Mouse (Mus musculus): Measurements from ENCODE around the gene Itpr3. TPM values are rescaled to one million over a fixed set of nuclear protein-coding genes. Genes with fewer than 3 reads are reported as not detected.

Gene Itpr3
- total RNA-seq, 2 experiments from 2014 or later, result 2.3 to 5.3 TPM

DNA sequence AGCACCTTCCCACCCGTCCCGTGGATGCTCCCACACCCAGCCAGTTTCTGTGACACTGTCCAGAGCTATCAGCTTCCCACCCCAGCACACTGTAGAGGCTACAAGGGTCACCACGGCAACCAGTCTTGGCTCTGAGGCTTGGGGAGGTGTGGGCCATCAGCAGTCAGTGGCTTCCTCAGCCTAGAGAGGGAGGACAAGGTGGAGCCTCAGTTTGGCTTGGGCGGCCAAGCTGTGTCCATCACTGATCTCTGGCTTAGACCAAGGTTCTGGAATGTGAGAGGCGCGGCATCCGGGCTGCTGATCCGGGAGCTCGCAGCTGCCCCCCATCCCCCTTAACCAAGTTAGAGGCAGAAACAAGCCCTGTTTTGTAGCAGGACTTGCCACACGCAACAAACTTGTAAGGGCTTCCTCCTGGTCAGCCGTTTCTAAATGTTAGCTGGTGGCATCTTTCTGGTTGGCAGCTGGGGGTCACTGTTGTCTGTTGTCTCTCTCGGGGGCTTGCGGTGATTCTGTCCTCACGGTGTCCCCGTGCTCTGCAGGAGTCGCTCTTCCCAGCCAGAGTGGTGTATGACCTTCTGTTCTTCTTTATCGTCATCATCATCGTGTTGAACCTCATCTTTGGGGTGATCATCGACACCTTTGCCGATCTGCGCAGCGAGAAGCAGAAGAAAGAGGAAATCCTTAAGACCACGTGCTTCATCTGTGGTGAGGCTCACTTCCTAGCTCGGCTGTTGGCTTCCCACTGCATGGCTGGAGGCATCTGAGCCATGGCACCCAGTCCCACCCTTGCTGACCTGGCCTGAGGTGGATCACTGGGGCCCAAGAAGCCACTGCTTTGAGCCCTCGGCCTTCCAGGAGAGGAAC lies 61.8 kb downstream of the Itpr3 start:
- DNase-seq (ENCODE audit: low spot score in 2 of 2), result no peak

- DNase-seq (ENCODE audit: low spot score in 2 of 2), result no peak
Observed at GRCm38 (mm10) chr17:27119540-27119895, 62.4 kb downstream of the Itpr3 start.

GRCm38 (mm10) chr17:27119954-27120353 lies 62.9 kb downstream of the Itpr3 start:
- no peak for DNase-seq (ENCODE audit: low spot score in 2 of 2)

DNA sequence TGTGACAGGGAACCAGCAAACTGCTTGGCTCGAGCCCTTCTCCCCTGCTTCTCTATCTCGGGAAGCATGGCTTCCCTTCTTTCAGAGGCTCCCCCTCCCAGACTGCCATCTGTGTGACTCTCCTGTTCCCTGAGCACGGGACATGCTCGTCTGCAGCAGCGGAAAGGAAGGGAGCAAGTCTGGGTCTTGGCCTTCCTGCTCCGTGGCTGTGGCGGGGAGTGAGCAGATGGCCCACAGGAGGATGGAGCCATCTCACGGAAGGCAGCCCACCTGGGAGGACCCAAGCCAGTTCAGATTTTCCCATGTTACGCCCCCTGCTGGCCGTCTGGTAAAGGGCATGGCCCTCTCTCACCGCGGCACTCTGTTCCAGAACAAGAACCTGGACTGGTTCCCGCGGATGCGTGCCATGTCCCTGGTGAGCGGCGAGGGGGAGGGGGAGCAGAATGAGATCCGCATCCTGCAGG lies 63.5 kb downstream of the Itpr3 start:
- peak; percentile 78 for DNase-seq (ENCODE audit: low spot score in 2 of 2)

DNA sequence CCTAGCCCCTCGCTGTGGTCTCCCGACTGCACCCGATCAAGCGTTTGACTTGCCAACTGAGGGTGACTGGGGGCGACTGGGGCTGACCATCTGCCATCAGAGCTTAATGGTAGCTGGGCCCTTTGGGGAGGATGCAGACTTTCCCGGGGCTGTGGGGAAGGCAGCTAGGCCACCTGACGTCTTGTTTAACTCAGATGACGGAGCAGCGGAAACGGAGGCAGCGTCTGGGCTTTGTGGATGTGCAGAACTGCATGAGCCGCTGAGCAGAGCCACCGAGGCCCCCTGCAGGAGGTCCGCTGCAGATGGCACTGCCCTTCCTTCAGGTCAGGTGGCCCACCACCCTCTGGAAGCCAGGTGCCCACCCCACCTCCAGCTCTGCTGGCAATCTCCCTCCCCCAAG lies 64.2 kb downstream of the Itpr3 start:
- no peak for DNase-seq (ENCODE audit: low spot score in 2 of 2)

DNA sequence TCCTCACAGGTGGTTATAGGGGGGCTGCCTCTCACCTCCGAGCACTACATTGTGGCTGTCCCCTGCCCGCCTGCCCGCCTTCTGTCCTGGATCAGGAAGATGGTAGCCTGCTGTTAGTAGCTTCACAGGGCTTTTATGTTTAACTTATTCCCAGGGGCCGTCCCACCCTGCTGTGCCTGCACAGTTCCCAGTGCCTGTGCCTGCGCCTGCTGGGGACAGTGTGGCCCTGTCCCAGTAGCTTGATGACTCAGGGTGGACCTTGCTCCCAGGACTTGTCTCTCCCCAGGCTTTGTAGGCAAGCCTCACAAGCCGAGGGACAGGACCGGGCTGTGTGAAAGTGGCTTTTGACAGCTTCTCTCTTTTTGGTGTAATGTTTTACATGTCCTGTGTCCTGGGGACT lies 64.7 kb downstream of the Itpr3 start:
- no peak for DNase-seq (ENCODE audit: low spot score in 2 of 2)

- DNase-seq (ENCODE audit: low spot score in 2 of 2), result no peak
Observed at GRCm38 (mm10) chr17:27122701-27123100, 65.6 kb downstream of the Itpr3 start.

GRCm38 (mm10) chr17:27123103-27123502 lies 66.0 kb downstream of the Itpr3 start:
- no peak for DNase-seq (ENCODE audit: low spot score in 2 of 2)

- DNase-seq (ENCODE audit: low spot score in 2 of 2), result no peak
Observed at GRCm38 (mm10) chr17:27123813-27124375, 66.8 kb downstream of the Itpr3 start.

- DNase-seq (ENCODE audit: low spot score in 2 of 2), result peak in 1 of 2 experiments; percentile 60
Observed at GRCm38 (mm10) chr17:27125185-27125584, 68.1 kb downstream of the Itpr3 start.

DNA sequence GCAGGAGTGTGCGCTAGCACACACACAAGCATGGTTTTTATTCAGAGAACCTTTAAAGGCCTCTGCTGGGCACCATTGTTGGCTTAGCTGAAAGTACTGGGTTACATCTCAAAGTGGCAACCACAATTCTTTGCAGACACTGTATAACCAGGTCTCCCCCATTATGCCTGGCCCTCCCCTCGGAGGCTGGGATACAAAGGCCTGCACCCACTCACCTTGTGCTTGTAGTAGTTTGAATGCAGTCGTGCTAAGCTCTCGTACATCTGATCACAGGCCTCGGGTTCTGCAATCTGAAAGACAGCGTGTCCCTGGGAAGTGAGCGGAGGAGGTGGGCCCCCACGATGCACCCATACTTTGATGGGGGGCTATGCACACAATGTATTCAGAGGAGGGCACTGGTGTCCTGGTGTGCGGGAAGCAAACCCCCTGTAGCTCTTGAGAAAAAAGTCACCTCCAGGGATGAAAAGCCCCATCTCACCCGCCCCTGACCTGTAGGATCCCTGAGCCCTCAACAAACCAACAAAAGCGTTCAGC lies 68.6 kb downstream of the Itpr3 start:
- no peak for DNase-seq (ENCODE audit: low spot score in 2 of 2)

- DNase-seq (ENCODE audit: low spot score in 2 of 2), result no peak
Observed at GRCm38 (mm10) chr17:27126974-27127373, 69.9 kb downstream of the Itpr3 start.

DNA sequence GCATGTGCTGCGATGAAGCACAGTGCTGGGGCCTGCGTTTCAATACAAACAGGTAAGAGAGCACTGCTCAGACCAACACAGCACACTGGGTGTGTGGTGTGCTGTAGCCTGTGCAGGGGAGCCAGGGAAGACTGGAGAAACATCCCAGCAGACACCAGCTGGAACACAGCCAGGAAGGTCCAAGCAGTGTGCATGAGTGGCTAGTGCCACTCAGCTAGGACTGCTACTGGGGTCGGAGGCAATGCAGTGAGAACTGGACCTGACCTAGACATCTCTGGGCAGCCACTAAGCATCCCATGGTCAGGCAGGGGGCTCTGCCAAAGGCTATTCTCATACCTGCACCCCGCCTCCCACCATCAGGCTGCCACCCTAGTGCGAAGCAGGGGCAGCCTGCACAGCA lies 71.1 kb downstream of the Itpr3 start:
- no peak for DNase-seq (ENCODE audit: low spot score in 2 of 2)

GRCm38 (mm10) chr17:27129291-27129690 lies 72.2 kb downstream of the Itpr3 start:
- no peak for DNase-seq (ENCODE audit: low spot score in 2 of 2)

DNA sequence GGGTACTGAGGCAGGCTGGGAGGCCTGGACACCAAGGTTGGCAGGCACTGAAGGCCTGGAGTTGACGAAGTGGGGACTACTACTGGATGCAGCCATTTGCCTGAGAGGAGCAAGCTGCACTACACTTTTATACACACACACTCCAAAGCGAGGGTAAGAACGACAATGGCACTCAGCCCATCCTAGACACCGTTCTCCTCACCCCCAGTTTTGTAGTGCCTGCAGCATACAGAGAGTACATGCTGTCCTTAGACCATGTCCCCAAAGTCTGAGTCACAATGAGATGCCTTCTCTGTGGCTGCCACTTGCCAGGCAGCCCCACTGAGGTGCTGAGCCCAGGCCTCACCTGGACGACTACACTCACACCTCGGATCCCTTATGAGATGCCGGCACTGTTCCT lies 72.7 kb downstream of the Itpr3 start:
- DNase-seq (ENCODE audit: low spot score in 2 of 2), result no peak

- no peak for DNase-seq (ENCODE audit: low spot score in 2 of 2)
Observed at GRCm38 (mm10) chr17:27130246-27130645, 73.1 kb downstream of the Itpr3 start.

DNA sequence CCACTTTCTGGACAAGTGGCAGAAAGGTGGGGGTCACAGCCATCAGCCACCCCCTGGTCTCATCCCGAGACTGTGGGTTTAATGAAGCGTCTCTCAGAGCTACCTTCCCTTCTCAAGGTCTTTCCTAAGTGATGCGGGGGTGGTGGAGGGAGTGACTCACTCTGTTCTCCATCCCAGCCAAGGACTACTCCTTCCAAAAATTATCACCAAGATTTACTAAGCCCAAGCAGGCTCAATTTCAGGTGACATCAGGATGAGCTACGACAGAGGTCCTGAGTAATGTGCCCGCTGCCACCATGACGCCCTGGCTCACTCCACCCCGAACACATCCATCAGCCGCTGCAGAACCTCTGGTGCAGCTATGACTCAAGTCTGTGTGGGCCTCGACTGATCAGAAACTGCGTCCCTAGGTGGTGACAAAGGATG lies 74.1 kb downstream of the Itpr3 start:
- no peak for DNase-seq (ENCODE audit: low spot score in 2 of 2)

DNA sequence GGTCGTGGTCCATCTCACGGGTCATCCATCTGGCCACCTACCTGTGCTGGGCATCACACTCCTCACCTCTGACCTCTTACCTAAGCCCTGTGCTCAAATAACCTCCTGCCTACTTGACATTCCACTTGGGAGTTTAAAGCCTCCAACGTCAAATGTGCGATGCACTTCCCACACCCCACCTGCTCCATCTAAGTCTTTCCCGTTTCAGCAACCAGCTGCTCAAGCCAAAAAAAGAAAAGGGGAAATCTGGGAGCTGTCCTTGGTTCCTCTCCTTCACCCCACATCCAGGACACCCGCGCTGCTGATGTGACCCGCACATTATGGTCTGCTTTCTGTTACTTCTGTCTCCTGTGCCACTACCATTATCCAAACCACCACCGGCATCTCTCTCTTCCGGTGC lies 75.1 kb downstream of the Itpr3 start:
- DNase-seq (ENCODE audit: low spot score in 2 of 2), result no peak

- peak; percentile 97 to 98 for DNase-seq (ENCODE audit: low spot score in 2 of 2)
Observed at GRCm38 (mm10) chr17:27133551-27134141, 76.5 kb downstream of the Itpr3 start, which contains the start of gene Uqcc2. Gene Uqcc2 (minus strand): TSS chr17:27133916.

- DNase-seq (ENCODE audit: low spot score in 2 of 2), result no peak
Observed at GRCm38 (mm10) chr17:27134187-27134586, 77.1 kb downstream of the Itpr3 start.

DNA sequence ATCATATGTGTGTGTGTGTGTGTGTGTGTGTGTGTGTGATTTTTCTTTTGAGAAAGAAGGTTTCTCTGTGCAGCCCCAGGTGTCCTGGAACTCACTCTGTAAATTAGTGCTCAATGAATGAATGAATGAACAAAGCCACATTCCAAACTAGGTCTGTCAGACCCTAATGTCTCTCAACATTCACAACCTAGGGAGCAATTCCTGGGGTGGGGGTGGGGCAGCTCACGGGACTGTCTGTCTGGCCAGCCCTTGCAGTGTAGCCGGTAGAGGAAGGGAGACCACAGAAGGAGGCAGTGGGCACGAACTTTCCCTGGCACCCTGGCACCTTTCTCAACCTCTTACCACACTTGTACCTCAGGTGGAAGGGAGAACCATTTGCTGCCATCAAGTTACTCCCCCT lies 77.6 kb downstream of the Itpr3 start:
- no peak for DNase-seq (ENCODE audit: low spot score in 2 of 2)

- no peak for DNase-seq (ENCODE audit: low spot score in 2 of 2)
Observed at GRCm38 (mm10) chr17:27138396-27138795, 81.3 kb downstream of the Itpr3 start.

All from layer of hippocampus, postnatal 14 days (tissue).